Mouse (Mus musculus) MEL (cell line): Measurements from ENCODE around the gene Aen.

Source experiments
- CTCF ChIP-seq, 3 experiments: IDR thresholded peaks in 2 of 3; conservative IDR thresholded peaks in 1 of 3; 2 replicates each; pipeline ENCODE4 v1.5.1; 2011 to 2012; ENCODE audit warnings: low read length in 3 of 3, low read depth in 2 of 3, mild to moderate bottlenecking in 2 of 3, improper control_type of control experiment in 1 of 3, inconsistent platforms in 1 of 3, mixed read lengths in 1 of 3, moderate library complexity in 1 of 3; ENCODE audit not compliant: control insufficient read depth in 1 of 3, insufficient read depth in 1 of 3, poor library complexity in 1 of 3, severe bottlenecking in 1 of 3
- MAFK ChIP-seq: IDR thresholded peaks from 2 replicates; pipeline ENCODE4 v1.6.1; 2011; ENCODE audit warnings: low read depth, mild to moderate bottlenecking, low read length, improper control_type of control experiment, borderline replicate concordance
- UBTF ChIP-seq: IDR thresholded peaks from 2 replicates; pipeline ENCODE4 v1.6.1; 2012; ENCODE audit warnings: low read depth, mild to moderate bottlenecking, inconsistent platforms, low read length, improper control_type of control experiment, moderate library complexity, borderline replicate concordance; ENCODE audit not compliant: insufficient read depth
- ZC3H11A ChIP-seq: IDR thresholded peaks from 2 replicates; pipeline ENCODE4 v1.6.1; 2012; ENCODE audit warnings: low read depth, mild to moderate bottlenecking, inconsistent platforms, low read length, improper control_type of control experiment
- ZKSCAN1 ChIP-seq: IDR thresholded peaks from 2 replicates; pipeline ENCODE4 v1.6.1; 2012; ENCODE audit warnings: low read depth, mild to moderate bottlenecking, inconsistent platforms, low read length, improper control_type of control experiment, moderate library complexity

DNA sequence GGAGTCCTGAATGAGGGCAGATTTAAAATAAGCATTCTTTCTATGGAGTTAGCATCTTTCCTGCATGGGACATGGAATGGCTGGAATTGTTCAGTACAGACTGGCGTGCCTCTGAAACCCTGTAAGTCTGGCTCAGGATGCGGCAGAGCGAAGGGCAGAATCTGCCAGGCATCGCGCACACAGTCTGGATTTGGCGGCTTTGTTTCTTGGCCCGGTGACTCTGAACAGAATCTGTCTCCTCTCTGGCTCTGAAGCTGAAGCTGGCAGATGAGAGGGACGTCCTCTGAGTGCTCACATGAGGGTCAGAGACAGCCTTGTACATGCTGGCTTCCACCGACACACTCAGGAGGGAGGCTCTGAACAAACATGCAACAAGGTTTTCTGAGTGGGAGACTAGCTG lies 30.5 kb downstream of the Aen start:
- TF ChIP-seq ZKSCAN1 (no peak), CTCF (IDR thresholded peaks at IDR 0.05 in 2 of 3, conservative IDR thresholded peaks at IDR 0.05 in 1 of 3; ENCODE audit: control insufficient read depth in 1 of 3, insufficient read depth in 1 of 3, low read depth in 2 of 3, low read length in 3 of 3, poor library complexity in 1 of 3, severe bottlenecking in 1 of 3) (no peak), ZC3H11A (no peak), UBTF (no peak), MAFK (no peak)
